Mouse (Mus musculus): ENCODE results near the gene Dlst. TPM values are rescaled to one million over a fixed set of nuclear protein-coding genes. Genes with fewer than 3 reads are reported as not detected.

Dlst gene
- 100 to 1,000 TPM; 144 to 163 TPM for total RNA-seq (2021)

GRCm38 (mm10) chr12:85110698-85111592 lies at the start of gene Dlst, which contains the start of gene Prox2:
Gene Dlst (plus strand): TSS chr12:85110833.
Gene Prox2 (minus strand): TSS chr12:85110759.
- intact Hi-C loops (cut with DNase I), result no loop called here

GRCm38 (mm10) chr12:85071043-85071442 lies 39.6 kb upstream of the Dlst start:
- no peak for DNase-seq (ENCODE audit: low spot score in 2 of 2)
- intact Hi-C loops (cut with DNase I), result no loop called here

More at GRCm38 (mm10) chr12:85110698-85111592, at the start of gene Dlst, which contains the start of gene Prox2:
- peak; percentile 88 to 91 for DNase-seq (ENCODE audit: low spot score in 2 of 2)

GRCm38 (mm10) chr12:85077100-85077499 lies 33.5 kb upstream of the Dlst start:
- intact Hi-C loops (cut with DNase I), result no loop called here
- no peak for DNase-seq (ENCODE audit: low spot score in 2 of 2)

GRCm38 (mm10) chr12:85084257-85084656 lies 26.4 kb upstream of the Dlst start:
- intact Hi-C loops (cut with DNase I), result no loop called here
- no peak for DNase-seq (ENCODE audit: low spot score in 2 of 2)

- no peak for DNase-seq (ENCODE audit: low spot score in 2 of 2)
- intact Hi-C loops (cut with DNase I), result no loop called here
Measured at GRCm38 (mm10) chr12:85084941-85085340, 25.7 kb upstream of the Dlst start.

GRCm38 (mm10) chr12:85087845-85088244 lies 22.8 kb upstream of the Dlst start:
- no peak for DNase-seq (ENCODE audit: low spot score in 2 of 2)
- intact Hi-C loops (cut with DNase I), result no loop called here

- intact Hi-C loops (cut with DNase I), result no loop called here
- no peak for DNase-seq (ENCODE audit: low spot score in 2 of 2)
Measured at GRCm38 (mm10) chr12:85091190-85091589, 19.4 kb upstream of the Dlst start.

GRCm38 (mm10) chr12:85092214-85092613 lies 18.4 kb upstream of the Dlst start:
- intact Hi-C loops (cut with DNase I), result no loop called here
- DNase-seq (ENCODE audit: low spot score in 2 of 2), result peak; percentile 29 to 46

- DNase-seq (ENCODE audit: low spot score in 2 of 2), result peak; percentile 58 to 59
- intact Hi-C loops (cut with DNase I), result no loop called here
Measured at GRCm38 (mm10) chr12:85094010-85094409, 16.6 kb upstream of the Dlst start.

- intact Hi-C loops (cut with DNase I), result no loop called here
- DNase-seq (ENCODE audit: low spot score in 2 of 2), result no peak
Measured at GRCm38 (mm10) chr12:85094706-85095105, 15.9 kb upstream of the Dlst start.

GRCm38 (mm10) chr12:85095146-85095545 lies 15.5 kb upstream of the Dlst start:
- intact Hi-C loops (cut with DNase I), result no loop called here
- DNase-seq (ENCODE audit: low spot score in 2 of 2), result no peak

- no peak for DNase-seq (ENCODE audit: low spot score in 2 of 2)
- intact Hi-C loops (cut with DNase I), result no loop called here
Measured at GRCm38 (mm10) chr12:85095859-85096258, 14.8 kb upstream of the Dlst start.

- intact Hi-C loops (cut with DNase I), result no loop called here
- no peak for DNase-seq (ENCODE audit: low spot score in 2 of 2)
Measured at GRCm38 (mm10) chr12:85101001-85101400, 9.6 kb upstream of the Dlst start.

- intact Hi-C loops (cut with DNase I), result no loop called here
- no peak for DNase-seq (ENCODE audit: low spot score in 2 of 2)
Measured at GRCm38 (mm10) chr12:85101521-85102106, 9.0 kb upstream of the Dlst start.

- intact Hi-C loops (cut with DNase I), result no loop called here
- DNase-seq (ENCODE audit: low spot score in 2 of 2), result no peak
Measured at GRCm38 (mm10) chr12:85103096-85103495, 7.5 kb upstream of the Dlst start.

GRCm38 (mm10) chr12:85104789-85105188 lies 5.8 kb upstream of the Dlst start:
- DNase-seq (ENCODE audit: low spot score in 2 of 2), result no peak
- intact Hi-C loops (cut with DNase I), result no loop called here

- DNase-seq (ENCODE audit: low spot score in 2 of 2), result no peak
- intact Hi-C loops (cut with DNase I), result no loop called here
Measured at GRCm38 (mm10) chr12:85106292-85106691, 4.3 kb upstream of the Dlst start.

GRCm38 (mm10) chr12:85108643-85109042 lies 2.0 kb upstream of the Dlst start:
- intact Hi-C loops (cut with DNase I), result no loop called here
- no peak for DNase-seq (ENCODE audit: low spot score in 2 of 2)

GRCm38 (mm10) chr12:85109426-85109825 lies 1.2 kb upstream of the Dlst start:
- intact Hi-C loops (cut with DNase I), result no loop called here

GRCm38 (mm10) chr12:85110011-85110697 lies 479 bp upstream of the Dlst start:
- DNase-seq (ENCODE audit: low spot score in 2 of 2), result no peak
- intact Hi-C loops (cut with DNase I), result no loop called here

More at GRCm38 (mm10) chr12:85109426-85109825, 1.2 kb upstream of the Dlst start:
- no peak for DNase-seq (ENCODE audit: low spot score in 2 of 2)

Measured in left cerebral cortex, postnatal 36 days (tissue).